ENCODE assay signal across 22 mouse cellular contexts in the genomic region with DNA sequence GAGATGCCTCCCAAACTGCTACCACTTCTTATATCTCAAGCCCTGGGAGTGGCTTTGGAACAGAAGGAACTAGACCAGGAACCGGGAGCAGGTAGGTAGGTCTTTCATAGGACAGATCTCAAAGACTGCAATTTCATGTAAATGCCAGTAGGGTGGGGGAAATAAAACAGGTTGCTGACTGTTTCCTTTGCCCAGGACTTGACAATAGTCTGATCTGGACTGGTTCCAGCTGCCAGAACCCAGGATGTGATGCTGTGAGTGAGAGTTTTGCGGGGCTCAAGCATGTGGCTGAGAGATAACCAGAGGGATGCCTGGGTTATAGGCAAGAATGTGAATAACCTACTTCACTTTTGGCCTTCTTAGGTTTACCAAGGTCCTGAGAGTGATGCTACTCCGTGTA. TPM values are rescaled to one million over a fixed set of nuclear protein-coding genes. Genes with fewer than 3 reads are reported as not detected.
A peak's percentile ranks its signal among the peaks of the same experiment; 100 is the strongest.
DNase-seq lines count a peak whose midpoint lies in the region; ATAC-seq lines count a peak whose summit lies in the region.
"Had no signal": no experiment of that assay in that cellular context is flagged by ENCODE, and none has a peak within 500 bp of the region (broad histone marks: within the 10 kb centered on the region; RNA-seq: fewer than 3 reads in every experiment).

No protein-coding gene starts in this region.

- H3K9ac ChIP-seq in hindbrain, embryonic 14.5 days = no peak overlapping the region
- no peak overlapping the region for H3K9ac ChIP-seq in heart, embryonic 11.5 days (ENCODE audit: low read depth, low read length)
- H3K9ac ChIP-seq: forebrain, embryonic 13.5 days; forebrain, postnatal 0 days; heart, embryonic 15.5 days; hindbrain, embryonic 13.5 days; intestine, embryonic 15.5 days had no signal

- H3K36me3 ChIP-seq in hindbrain, embryonic 14.5 days (replicated peaks; ENCODE audit: control insufficient read depth, insufficient read depth) = peaks cover 49% of the 10 kb centered on the region
- H3K36me3 ChIP-seq in heart, embryonic 11.5 days (ENCODE audit: control insufficient read depth, insufficient read depth, low read length) = 0 out of 2 replicates have a peak, but pooled peaks cover 3% of the 10 kb centered on the region
- H3K36me3 ChIP-seq: intestine, embryonic 15.5 days had no signal

- H3K27me3 ChIP-seq in hindbrain, embryonic 14.5 days (ENCODE audit: control insufficient read depth, insufficient read depth, low read length) = no peaks in the 10 kb centered on the region
- no peaks in the 10 kb centered on the region for H3K27me3 ChIP-seq in heart, embryonic 11.5 days (ENCODE audit: control insufficient read depth, insufficient read depth, low read length)
- H3K27me3 ChIP-seq: forebrain, embryonic 13.5 days; heart, embryonic 15.5 days; hindbrain, embryonic 13.5 days; intestine, embryonic 15.5 days had no signal

- no peaks in the 10 kb centered on the region for H3K4me1 ChIP-seq in hindbrain, embryonic 14.5 days (replicated peaks; ENCODE audit: control insufficient read depth, insufficient read depth, low read length)
- no peaks in the 10 kb centered on the region for H3K4me1 ChIP-seq in heart, embryonic 11.5 days (ENCODE audit: control insufficient read depth, insufficient read depth, low read length)
- H3K4me1 ChIP-seq: embryonic facial prominence, embryonic 10.5 days; forebrain, embryonic 13.5 days; heart, embryonic 10.5 days; heart, embryonic 15.5 days; hindbrain, embryonic 13.5 days; intestine, embryonic 15.5 days had no signal

- no peak overlapping the region for H3K4me3 ChIP-seq in hindbrain, embryonic 14.5 days (replicated peaks; ENCODE audit: low read length)
- H3K4me3 ChIP-seq in heart, embryonic 11.5 days (ENCODE audit: low read depth, low read length) = no peak overlapping the region
- H3K4me3 ChIP-seq: embryonic facial prominence, embryonic 10.5 days; forebrain, embryonic 13.5 days; heart, embryonic 10.5 days; heart, embryonic 15.5 days; hindbrain, embryonic 13.5 days; intestine, embryonic 15.5 days had no signal

- DNase-seq in ES-CJ7 (ENCODE audit: low read depth, low spot score) (peak; percentile 44), MEL-GATA-1-ER (ENCODE audit: extremely low read depth, low read depth) (peak; percentile 23)
- DNase-seq in hindbrain, embryonic 14.5 days (ENCODE audit: low spot score) = no peak
- DNase-seq in cerebellum, postnatal 4 days (ENCODE audit: low spot score in 2 of 2) = no peak
- DNase-seq: adrenal gland, postnatal 14 days; B cell, adult 2 months; cerebellum, adult 2 months; cerebellum, postnatal 10 days; forebrain, postnatal 0 days; gastrocnemius, postnatal 25 days; heart, adult 18-20 months; heart, postnatal 14 days; kidney, adult 18-20 months had no signal

- WGBS in hindbrain, embryonic 14.5 days = 86% methylated on average over 3 of the region's 3 CpGs
- WGBS in heart, embryonic 11.5 days (ENCODE audit: insufficient replicate concordance) = 74% methylated on average over 3 of the region's 3 CpGs

- ATAC-seq in common myeloid progenitor, adult 5-6 weeks (replicated peaks; ENCODE audit: low read depth, poor library complexity, severe bottlenecking) = 0 out of 2 replicates have a peak, but pooled peaks have one; percentile 22
- no peak for ATAC-seq in hindbrain, embryonic 14.5 days (ENCODE audit: low FRiP score)
- ATAC-seq in heart, embryonic 11.5 days (replicated peaks; ENCODE audit: insufficient number of reproducible peaks, low FRiP score, low TSS enrichment) = no peak
- ATAC-seq: CD4-positive, CD25-positive, alpha-beta regulatory T cell, adult 4 months; forebrain, embryonic 13.5 days; forebrain, postnatal 0 days; intestine, embryonic 15.5 days had no signal

- no peak overlapping the region for H3K4me2 ChIP-seq in hindbrain, embryonic 14.5 days (replicated peaks)
- no peak overlapping the region for H3K4me2 ChIP-seq in heart, embryonic 11.5 days
- H3K4me2 ChIP-seq: forebrain, embryonic 13.5 days; heart, embryonic 15.5 days; hindbrain, embryonic 13.5 days; intestine, embryonic 15.5 days had no signal

- no peak overlapping the region for H3K27ac ChIP-seq in hindbrain, embryonic 14.5 days
- no peak overlapping the region for H3K27ac ChIP-seq in heart, embryonic 11.5 days (ENCODE audit: low read depth, low read length)
- H3K27ac ChIP-seq: embryonic facial prominence, embryonic 10.5 days; forebrain, embryonic 13.5 days; heart, embryonic 10.5 days; heart, embryonic 15.5 days; hindbrain, embryonic 13.5 days; intestine, embryonic 15.5 days had no signal

- no peaks in the 10 kb centered on the region for H3K9me3 ChIP-seq in hindbrain, embryonic 14.5 days (ENCODE audit: control insufficient read depth, low read length)
- no peaks in the 10 kb centered on the region for H3K9me3 ChIP-seq in heart, embryonic 11.5 days (replicated peaks; ENCODE audit: control insufficient read depth, low read length)
- H3K9me3 ChIP-seq: embryonic facial prominence, embryonic 10.5 days; forebrain, embryonic 13.5 days; heart, embryonic 10.5 days; heart, embryonic 15.5 days; hindbrain, embryonic 13.5 days; intestine, embryonic 15.5 days had no signal

RNA-seq across cellular contexts. Expression of gene Itgb1bp2, which starts 2.7 kb away (rescaled TPM):
- total RNA-seq in common myeloid progenitor, adult 5-6 weeks (2017) = 0.58 and 0.87 TPM in 2 replicates
- 0.69 and 0.90 TPM in 2 replicates for polyA plus RNA-seq in hindbrain, embryonic 14.5 days (2014; fragmentation: Nextera tagmentation; extraction: Ambion mirVana)
- 77.6 and 82.9 TPM in 2 replicates for polyA plus RNA-seq in heart, embryonic 11.5 days (2014; fragmentation: Nextera tagmentation; extraction: Ambion mirVana)

RNA-seq across cellular contexts. Expression of gene Nono, which starts 22.5 kb away (rescaled TPM):
- total RNA-seq in common myeloid progenitor, adult 5-6 weeks (2017) = 497 and 559 TPM in 2 replicates
- polyA plus RNA-seq in hindbrain, embryonic 14.5 days (2014; fragmentation: Nextera tagmentation; extraction: Ambion mirVana) = 256 and 283 TPM in 2 replicates
- 271 and 358 TPM in 2 replicates for polyA plus RNA-seq in heart, embryonic 11.5 days (2014; fragmentation: Nextera tagmentation; extraction: Ambion mirVana)

RNA-seq across cellular contexts. Expression of gene Zmym3, which starts 30.9 kb away (rescaled TPM):
- total RNA-seq in common myeloid progenitor, adult 5-6 weeks (2017) = 45.9 and 53.1 TPM in 2 replicates
- 66.6 and 72.7 TPM in 2 replicates for polyA plus RNA-seq in hindbrain, embryonic 14.5 days (2014; fragmentation: Nextera tagmentation; extraction: Ambion mirVana)
- 22.1 and 22.4 TPM in 2 replicates for polyA plus RNA-seq in heart, embryonic 11.5 days (2014; fragmentation: Nextera tagmentation; extraction: Ambion mirVana)

Comparison
In these comparisons a context has a peak if more than half of its experiments do, and no peak if none do; other contexts are left out.
1. DNase-seq: peak in ES-CJ7 (single experiment) and MEL-GATA-1-ER (single experiment); none in hindbrain, embryonic 14.5 days (single experiment) and cerebellum, postnatal 4 days (0 of 2).
2. RNA of gene Itgb1bp2, which starts 2.7 kb away (polyA plus RNA-seq): 77.6 to 82.9 TPM in heart, embryonic 11.5 days; 0.69 to 0.90 TPM in hindbrain, embryonic 14.5 days; every median in the first group is over 10 times any median in the second.